Mouse (Mus musculus) gastrocnemius, postnatal 36 days (tissue): ENCODE data around the gene Tnfrsf1b. TPM values are rescaled to one million over a fixed set of nuclear protein-coding genes. Genes with fewer than 3 reads are reported as not detected.

Source experiments
- DNase-seq, 2 experiments: peaks; one replicate each; pipeline ENCODE4 v3.0.0; 2022
- intact Hi-C: fragments of 180-260 bp; cut with DNase I; formaldehyde crosslinking; loops from one replicate; pipeline ENCODE4 v1.15.1; 2025
- total RNA-seq, 2 experiments: library from RNA; stranded (reverse); gene quantifications; 2 replicates each; pipeline ENCODE4 v1.2.3; 2021

The Tnfrsf1b gene
- total RNA-seq, 2 experiments from 2014 or later = 2.5 to 3.1 TPM

GRCm38 (mm10) chr4:145260802-145261201, 14.1 kb upstream of the Tnfrsf1b start:
- DNase-seq = no peak

GRCm38 (mm10) chr4:145257751-145258434, 11.2 kb upstream of the Tnfrsf1b start:
- DNase-seq = no peak

More at GRCm38 (mm10) chr4:145260802-145261201, 14.1 kb upstream of the Tnfrsf1b start:
- intact Hi-C loops = no loop called here

DNA sequence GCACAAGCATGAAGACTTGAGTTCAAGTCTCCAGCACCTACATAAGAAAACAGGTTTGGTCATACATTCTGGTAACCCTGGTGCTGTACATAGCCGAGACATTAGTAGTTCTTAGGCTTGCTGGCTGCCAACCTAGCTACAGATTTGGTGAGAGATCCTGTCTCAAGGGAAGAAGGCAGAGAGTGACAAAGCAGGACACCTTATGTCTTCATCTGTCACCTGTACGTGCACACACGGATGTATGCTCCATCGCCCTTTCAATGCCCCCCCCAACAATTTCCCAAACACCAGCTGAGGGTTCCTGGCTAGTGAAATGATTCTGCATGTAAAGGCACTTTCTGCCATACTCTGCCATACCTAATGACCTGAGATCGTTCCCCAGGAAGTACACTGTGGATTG, 9.5 kb upstream of the Tnfrsf1b start:
- no peak for DNase-seq
- intact Hi-C loops = no loop called here

More at GRCm38 (mm10) chr4:145257751-145258434, 11.2 kb upstream of the Tnfrsf1b start:
- intact Hi-C loops = no loop called here

GRCm38 (mm10) chr4:145254418-145254817, 7.7 kb upstream of the Tnfrsf1b start:
- intact Hi-C loops = no loop called here

DNA sequence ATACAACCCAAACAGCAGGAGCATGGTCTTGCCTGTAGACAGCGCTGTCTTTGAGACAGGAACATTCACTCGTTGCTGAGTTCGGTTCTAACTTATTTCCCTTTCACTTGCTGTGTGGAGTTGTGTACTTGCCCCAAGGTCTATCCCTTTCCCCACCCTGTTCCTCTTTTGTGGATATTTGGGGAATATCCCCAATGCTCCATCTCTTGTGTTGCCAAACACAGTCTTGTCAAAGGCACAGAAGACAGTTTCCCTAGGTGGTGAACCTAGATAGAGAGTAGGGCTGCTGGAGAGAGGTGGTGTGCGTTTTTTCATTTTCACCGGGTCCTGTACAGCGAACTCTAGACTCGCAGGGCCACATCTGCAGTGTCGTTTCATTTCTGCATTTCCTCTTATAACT, 5.9 kb upstream of the Tnfrsf1b start:
- no peak for DNase-seq
- intact Hi-C loops = no loop called here

More at GRCm38 (mm10) chr4:145254418-145254817, 7.7 kb upstream of the Tnfrsf1b start:
- no peak for DNase-seq

- intact Hi-C loops = no loop called here
- no peak for DNase-seq
Observed at GRCm38 (mm10) chr4:145251546-145251945, 4.9 kb upstream of the Tnfrsf1b start.

GRCm38 (mm10) chr4:145250002-145250401, 3.3 kb upstream of the Tnfrsf1b start:
- intact Hi-C loops = no loop called here
- no peak for DNase-seq

DNA sequence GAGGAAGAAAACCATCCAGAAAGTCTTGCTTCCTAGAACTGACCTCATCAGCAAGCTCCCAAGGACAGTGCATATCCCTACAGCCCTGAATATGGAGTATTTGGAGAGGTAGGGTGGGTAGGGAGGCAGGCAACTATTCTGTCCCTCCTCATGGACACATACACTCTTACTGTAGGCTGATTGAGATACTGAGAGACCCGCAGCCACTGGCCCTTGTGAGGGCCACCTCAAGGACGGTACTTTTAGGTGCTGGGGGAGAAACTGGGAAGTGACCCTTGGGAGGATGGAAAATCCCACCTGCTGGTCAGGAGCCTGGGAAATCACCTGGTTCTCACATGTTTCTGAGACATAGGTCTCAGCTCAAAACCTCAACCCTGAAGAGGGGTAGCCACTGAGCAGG, 886 bp upstream of the Tnfrsf1b start:
- intact Hi-C loops = no loop called here
- no peak for DNase-seq

DNA sequence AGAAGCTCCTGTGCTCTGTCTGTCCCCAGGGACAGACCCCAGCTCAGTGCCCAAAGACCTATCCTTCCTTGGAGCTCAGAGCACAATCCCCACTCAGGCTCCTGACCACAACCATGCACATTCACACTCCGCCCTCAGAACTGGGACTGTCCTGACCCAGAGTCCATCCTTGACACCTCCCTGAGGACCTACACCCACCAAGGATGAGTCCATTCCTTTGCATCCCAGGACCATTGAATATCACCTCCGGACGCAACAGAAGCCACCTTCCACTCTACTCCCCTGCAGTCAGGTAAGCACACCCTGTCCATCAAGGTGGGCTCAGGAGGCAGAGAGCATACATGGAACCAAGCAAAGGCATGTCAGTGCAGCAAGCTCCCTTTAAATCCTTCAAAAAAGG, 1.1 kb downstream of the Tnfrsf1b start:
- DNase-seq = no peak
- intact Hi-C loops = no loop called here

GRCm38 (mm10) chr4:145244676-145245075, 2.0 kb downstream of the Tnfrsf1b start:
- no peak for DNase-seq
- intact Hi-C loops = no loop called here

- intact Hi-C loops = no loop called here
- DNase-seq = no peak
Observed at GRCm38 (mm10) chr4:145242719-145243350, 3.8 kb downstream of the Tnfrsf1b start.

GRCm38 (mm10) chr4:145240723-145241231, 5.9 kb downstream of the Tnfrsf1b start:
- no peak for DNase-seq
- intact Hi-C loops = no loop called here

GRCm38 (mm10) chr4:145239049-145239830, 7.4 kb downstream of the Tnfrsf1b start:
- peak; percentile 66 to 73 for DNase-seq
- intact Hi-C loops = no loop called here

DNA sequence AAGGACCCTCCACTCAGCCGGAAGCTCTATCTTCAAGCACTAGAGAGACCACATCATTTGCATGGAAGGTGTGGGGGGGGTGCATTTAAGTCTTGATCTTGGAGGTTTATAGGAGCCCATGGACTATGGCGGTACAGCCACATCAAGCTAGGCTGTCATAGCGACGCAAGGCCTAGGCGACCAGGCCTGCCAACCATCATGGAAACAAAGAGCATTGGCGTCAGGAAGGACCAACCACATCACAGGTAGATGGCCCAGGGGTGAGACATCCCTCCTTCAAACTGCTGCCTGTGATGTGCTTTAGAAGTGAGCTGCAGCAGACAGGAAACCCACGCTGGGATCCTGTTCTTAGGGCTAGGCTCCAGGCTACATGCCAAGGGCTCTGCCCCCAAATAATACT, 10.6 kb downstream of the Tnfrsf1b start:
- intact Hi-C loops = no loop called here

GRCm38 (mm10) chr4:145233487-145234228, 13.0 kb downstream of the Tnfrsf1b start:
- intact Hi-C loops = no loop called here

More for the DNA sequence above, 10.6 kb downstream of the Tnfrsf1b start:
- no peak for DNase-seq

GRCm38 (mm10) chr4:145231732-145232131, 14.9 kb downstream of the Tnfrsf1b start:
- DNase-seq = no peak
- intact Hi-C loops = no loop called here

More at GRCm38 (mm10) chr4:145233487-145234228, 13.0 kb downstream of the Tnfrsf1b start:
- peak in 1 of 2 experiments; percentile 41 for DNase-seq

DNA sequence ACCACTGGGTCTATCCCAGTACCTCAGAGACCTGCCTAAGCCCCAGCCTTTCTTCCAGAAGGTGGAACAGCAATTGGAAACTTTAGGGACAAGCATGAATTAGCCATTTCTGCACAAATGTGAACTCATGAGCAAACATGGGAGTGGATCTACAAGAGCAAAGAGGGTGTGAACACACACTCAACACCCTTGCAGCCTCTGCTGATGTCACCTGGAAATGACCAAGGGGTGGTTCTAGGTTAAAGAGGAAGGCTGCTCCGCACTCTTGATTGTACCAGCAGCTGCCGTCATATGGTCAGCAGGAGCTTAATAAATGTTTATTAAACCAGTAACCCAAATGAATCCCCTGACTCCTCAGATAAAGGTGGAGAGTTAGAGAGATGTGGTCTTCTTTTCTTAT, 16.0 kb downstream of the Tnfrsf1b start:
- intact Hi-C loops = no loop called here
- DNase-seq = no peak

DNA sequence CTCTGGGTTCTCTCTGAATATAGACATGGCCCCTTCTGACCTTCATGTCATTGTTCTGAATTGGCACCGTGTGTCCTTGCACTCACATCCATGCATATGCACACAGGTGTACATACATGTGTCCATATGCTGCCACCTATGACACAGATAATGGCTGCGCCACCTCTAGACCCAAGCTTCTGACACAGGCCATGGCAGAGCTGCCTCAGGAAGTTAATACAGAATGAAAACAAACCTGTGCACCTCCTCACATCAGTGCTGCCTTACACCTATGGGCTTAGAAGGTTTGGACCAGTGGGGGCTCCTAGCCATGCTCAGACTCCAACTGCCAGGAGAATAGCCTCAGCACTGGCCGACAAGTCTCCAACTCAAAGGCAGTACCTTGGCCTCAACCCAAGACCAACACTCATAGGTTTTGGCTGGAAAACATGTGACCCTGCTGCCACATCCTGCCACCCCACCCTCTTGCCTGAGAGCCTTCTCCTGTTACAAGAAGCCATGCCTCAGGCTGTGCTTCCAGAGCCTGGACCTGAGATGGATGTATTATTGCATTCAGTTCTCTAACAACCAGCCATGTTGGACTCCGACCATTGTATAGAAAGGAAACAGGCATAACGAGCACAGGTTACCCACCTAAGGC, 17.0 kb downstream of the Tnfrsf1b start:
- DNase-seq = no peak
- intact Hi-C loops = no loop called here

GRCm38 (mm10) chr4:145229051-145229450, 17.6 kb downstream of the Tnfrsf1b start:
- DNase-seq = no peak
- intact Hi-C loops = no loop called here

DNA sequence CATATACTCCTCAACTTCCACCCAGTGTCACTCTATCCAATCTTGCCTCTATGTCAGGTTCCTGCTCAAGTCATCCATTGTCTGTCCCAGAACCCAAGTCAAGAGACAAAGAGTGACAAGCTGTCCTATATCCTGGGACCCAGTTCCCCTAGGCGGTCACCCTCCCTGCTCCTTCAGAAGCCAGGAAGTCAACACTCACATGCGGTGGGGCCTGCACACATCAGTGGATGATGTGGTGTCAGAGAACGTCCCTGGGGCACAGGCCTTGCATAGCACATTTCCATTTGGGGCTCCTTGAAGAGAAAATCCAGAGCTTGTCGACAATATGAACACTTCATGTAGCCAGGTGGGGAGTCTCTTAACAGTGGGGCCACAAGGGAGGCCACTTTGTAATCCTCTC, 22.1 kb downstream of the Tnfrsf1b start:
- no peak for DNase-seq
- intact Hi-C loops = no loop called here
